Comparison of ENCODE assay signal across 31 mouse cellular contexts in genomic region chr19:58975216-58975863, GRCm38 (mm10). TPM values are rescaled to one million over a fixed set of nuclear protein-coding genes. Genes with fewer than 3 reads are reported as not detected.
A peak's percentile ranks its signal among the peaks of the same experiment; 100 is the strongest.
DNase-seq lines count a peak whose midpoint lies in the region; ATAC-seq and TF ChIP-seq lines count a peak whose summit lies in the region.
"Had no signal": no experiment of that assay in that cellular context is flagged by ENCODE, and none has a peak within 500 bp of the region (broad histone marks: within the 10 kb centered on the region; RNA-seq: fewer than 3 reads in every experiment).

No protein-coding gene starts in this region.

- 36% methylated on average over 11 of the region's 11 CpGs for WGBS in embryonic facial prominence, embryonic 12.5 days
- WGBS in limb, embryonic 13.5 days: 56% methylated on average over 11 of the region's 11 CpGs

- TF ChIP-seq CTCF in layer of hippocampus, adult 2 months (conservative IDR thresholded peaks at IDR 0.05): no peak

- no peak overlapping the region for H3K4me2 ChIP-seq in embryonic facial prominence, embryonic 12.5 days (replicated peaks)
- H3K4me2 ChIP-seq in limb, embryonic 13.5 days (replicated peaks): no peak overlapping the region
- H3K4me2 ChIP-seq: forebrain, embryonic 12.5 days; heart, embryonic 13.5 days; hindbrain, embryonic 15.5 days; liver, embryonic 11.5 days had no signal

- no peaks in the 10 kb centered on the region for H3K36me3 ChIP-seq in embryonic facial prominence, embryonic 12.5 days
- no peaks in the 10 kb centered on the region for H3K36me3 ChIP-seq in limb, embryonic 13.5 days
- H3K36me3 ChIP-seq: forebrain, embryonic 12.5 days; heart, embryonic 13.5 days had no signal

- no peak for DNase-seq in layer of hippocampus, adult 2 months (ENCODE audit: low spot score in 2 of 2)
- DNase-seq in layer of hippocampus, adult 11-12 months (ENCODE audit: low spot score): no peak
- DNase-seq in NIH3T3 (ENCODE audit: low read depth): peak; percentile 10
- no peak for DNase-seq in adrenal gland, postnatal 4 days (ENCODE audit: low spot score in 2 of 2)
- DNase-seq in natural killer cell, adult 2 months (ENCODE audit: low spot score in 2 of 2): no peak
- DNase-seq: adrenal gland, adult 2 months; adrenal gland, postnatal 36 days; cerebellum, adult 8-10 months; cerebellum, postnatal 25 days; heart, adult 2 months; heart, postnatal 10 days; kidney, adult 18-20 months; lung, postnatal 36 days; midbrain, embryonic 14.5 days; right cerebral cortex, postnatal 25 days; thymus, adult 18-20 months; thymus, postnatal 25 days had no signal

- H3K27ac ChIP-seq in layer of hippocampus, adult 2 months: peak overlapping the region; percentile 51; the same call in 1 of the 2 replicates
- H3K27ac ChIP-seq in embryonic facial prominence, embryonic 12.5 days: 0 out of 2 replicates have a peak overlapping the region, but pooled peaks have one; percentile 12
- no peak overlapping the region for H3K27ac ChIP-seq in limb, embryonic 13.5 days
- H3K27ac ChIP-seq: forebrain, embryonic 12.5 days; heart, adult 2 months; heart, embryonic 13.5 days; hindbrain, embryonic 15.5 days had no signal

- peaks cover 4% of the 10 kb centered on the region; the same call in 1 of the 2 replicates for H3K27me3 ChIP-seq in embryonic facial prominence, embryonic 12.5 days
- H3K27me3 ChIP-seq in limb, embryonic 13.5 days: peaks cover 55% of the 10 kb centered on the region

- H3K4me1 ChIP-seq in embryonic facial prominence, embryonic 12.5 days: peaks cover 18% of the 10 kb centered on the region
- H3K4me1 ChIP-seq in limb, embryonic 13.5 days: peaks cover 39% of the 10 kb centered on the region

- 0 out of 2 replicates have a peak, but pooled peaks have one; percentile 53 for ATAC-seq in embryonic facial prominence, embryonic 12.5 days (ENCODE audit: insufficient number of reproducible peaks, insufficient read depth, low FRiP score, low TSS enrichment)
- peak; percentile 49; the same call in 1 of the 2 replicates for ATAC-seq in limb, embryonic 13.5 days (ENCODE audit: low FRiP score, low read depth)
- ATAC-seq: activated CD4-positive, CD25-positive, alpha-beta regulatory T cell, adult 4 months; inflammation-experienced regulatory T-cells, adult 6 months had no signal

- H3K9ac ChIP-seq in embryonic facial prominence, embryonic 12.5 days: no peak overlapping the region; the same call in 1 of the 2 replicates
- no peak overlapping the region for H3K9ac ChIP-seq in limb, embryonic 13.5 days
- H3K9ac ChIP-seq: forebrain, embryonic 12.5 days; heart, embryonic 13.5 days; hindbrain, embryonic 15.5 days had no signal

- H3K4me3 ChIP-seq in layer of hippocampus, adult 2 months: no peak overlapping the region
- no peak overlapping the region for H3K4me3 ChIP-seq in embryonic facial prominence, embryonic 12.5 days
- no peak overlapping the region for H3K4me3 ChIP-seq in limb, embryonic 13.5 days
- H3K4me3 ChIP-seq: erythroblast, embryonic 14.5 days; forebrain, embryonic 12.5 days; heart, adult 2 months; heart, embryonic 13.5 days; hindbrain, embryonic 15.5 days; megakaryocyte, embryonic 14.5 days had no signal

- H3K9me3 ChIP-seq in embryonic facial prominence, embryonic 12.5 days: no peaks in the 10 kb centered on the region
- H3K9me3 ChIP-seq in limb, embryonic 13.5 days: no peaks in the 10 kb centered on the region
- H3K9me3 ChIP-seq: forebrain, embryonic 12.5 days; heart, embryonic 13.5 days; hindbrain, embryonic 15.5 days; megakaryocyte, embryonic 14.5 days had no signal

RNA-seq across cellular contexts. Expression of gene Hspa12a, which starts 31.9 kb away (rescaled TPM):
- total RNA-seq in layer of hippocampus, adult 2 months (2021): 100 to 1,000 TPM; 239 to 246 TPM
- polyA plus RNA-seq in embryonic facial prominence, embryonic 12.5 days (2016; fragmentation: Nextera tagmentation; extraction: Ambion mirVana): 12.6 and 13.1 TPM in 2 replicates
- polyA plus RNA-seq in limb, embryonic 13.5 days (2015; fragmentation: Nextera tagmentation; extraction: Ambion mirVana): 5.0 TPM in 2 replicates
- total RNA-seq in adrenal gland, postnatal 4 days (2021): 10 to 100 TPM; 76.5 to 78.5 TPM
- total RNA-seq: hematopoietic stem cell, adult 5-6 weeks had no signal
- polyA plus RNA-seq: erythroblast, embryonic 14.5 days had no signal

RNA-seq across cellular contexts. Expression of gene Eno4, which starts 32.1 kb away (rescaled TPM):
- 1 to 10 TPM; 1.5 to 1.9 TPM for total RNA-seq in layer of hippocampus, adult 2 months (2021)
- polyA plus RNA-seq in embryonic facial prominence, embryonic 12.5 days (2016; fragmentation: Nextera tagmentation; extraction: Ambion mirVana): 0.52 and 0.88 TPM in 2 replicates
- 0.37 and 0.42 TPM in 2 replicates for polyA plus RNA-seq in limb, embryonic 13.5 days (2015; fragmentation: Nextera tagmentation; extraction: Ambion mirVana)
- total RNA-seq in adrenal gland, postnatal 4 days (2021): under 1 TPM; 0.31 to 0.45 TPM
- total RNA-seq: heart, adult 2 months; hematopoietic stem cell, adult 5-6 weeks; monocyte, adult 5-6 weeks; neutrophil, adult 5-6 weeks had no signal
- polyA plus RNA-seq: activated CD4-positive, CD25-positive, alpha-beta regulatory T cell, adult 4 months; erythroblast, embryonic 14.5 days; inflammation-experienced regulatory T-cells, adult 6 months; large intestine, adult 2 months had no signal
